Mouse (Mus musculus): Measurements from ENCODE around the gene Rbms3.

DNA sequence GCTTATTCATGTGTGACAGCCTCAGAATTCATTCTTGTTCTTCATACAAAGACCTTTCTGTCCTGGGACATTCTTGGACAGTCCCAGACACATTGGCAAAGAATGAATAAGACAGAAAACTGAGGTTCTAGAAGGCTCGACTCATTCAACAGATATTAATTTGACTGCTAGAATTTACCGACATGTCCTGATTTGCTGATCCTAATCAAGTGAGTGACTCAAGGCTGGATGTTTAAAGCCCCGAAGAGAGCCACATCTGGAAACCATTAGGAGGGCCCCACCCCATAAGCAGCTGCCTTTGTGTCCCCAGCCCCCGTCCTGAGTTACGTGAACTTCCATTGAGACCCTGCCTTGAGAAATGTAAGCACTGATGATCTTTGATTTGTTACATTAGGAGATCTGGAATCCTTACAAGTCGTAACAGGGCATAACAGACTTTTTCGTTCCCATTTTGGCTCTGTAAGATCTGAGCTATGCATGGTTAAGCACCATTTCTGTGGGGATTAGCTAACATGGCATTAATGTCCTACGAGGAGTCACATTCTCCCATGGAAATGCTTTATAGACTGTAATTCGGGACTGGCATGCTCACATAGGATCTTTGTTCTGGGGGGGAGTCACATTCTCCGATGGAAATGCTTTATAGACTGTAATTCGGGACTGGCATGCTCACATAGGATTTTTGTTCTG, 726.3 kb downstream of the Rbms3 start:
- TF ChIP-seq POLR2A (IDR thresholded peaks at IDR 0.05; ENCODE audit: extremely low read depth, insufficient read depth, low read length) (no peak), CTCF (IDR thresholded peaks at IDR 0.05; ENCODE audit: low read depth, low read length) (no peak)

All from liver, adult 2 months (tissue).